Mouse (Mus musculus) T-helper 1 cell (primary cell): ENCODE results near the gene Lcorl.
"Not testable (repeated sequence)": the region's sequence is repeated elsewhere in the genome, so short reads cannot be mapped to it uniquely, and the experiment has no call there.

Experiments used
- in situ Hi-C: fragments of 300-600 bp; cut with MboI, MseI; formaldehyde crosslinking; loops from one replicate; pipeline ENCODE4 v1.15.1; 2025; ENCODE audit warnings: high pct_unique_total_duplicates

The Lcorl gene

GRCm38 (mm10) chr5:45709653-45710052 lies 147.8 kb downstream of the Lcorl start:
- in situ Hi-C loops = no loop called here

GRCm38 (mm10) chr5:45706811-45707210 lies 150.6 kb downstream of the Lcorl start:
- in situ Hi-C loops = no loop called here

- in situ Hi-C loops = no loop called here
Measured at GRCm38 (mm10) chr5:45691678-45692077, 165.7 kb downstream of the Lcorl start.

- in situ Hi-C loops = no loop called here
Measured at GRCm38 (mm10) chr5:45690802-45691201, 166.6 kb downstream of the Lcorl start.

GRCm38 (mm10) chr5:45689152-45689551 lies 168.3 kb downstream of the Lcorl start:
- in situ Hi-C loops = no loop called here

GRCm38 (mm10) chr5:45686223-45686622 lies 171.2 kb downstream of the Lcorl start:
- in situ Hi-C loops = no loop called here

GRCm38 (mm10) chr5:45685243-45685642 lies 172.2 kb downstream of the Lcorl start:
- in situ Hi-C loops = no loop called here

- in situ Hi-C loops = no loop called here
Measured at GRCm38 (mm10) chr5:45683388-45683787, 174.0 kb downstream of the Lcorl start.

- in situ Hi-C loops = no loop called here
Measured at GRCm38 (mm10) chr5:45679955-45680354, 177.5 kb downstream of the Lcorl start.

- in situ Hi-C loops = no loop called here
Measured at GRCm38 (mm10) chr5:45677639-45678038, 179.8 kb downstream of the Lcorl start.

GRCm38 (mm10) chr5:45675032-45675431 lies 182.4 kb downstream of the Lcorl start:
- in situ Hi-C loops = no loop called here

- in situ Hi-C loops = no loop called here
Measured at GRCm38 (mm10) chr5:45670894-45671494, 186.4 kb downstream of the Lcorl start.

- in situ Hi-C loops = no loop called here
Measured at GRCm38 (mm10) chr5:45670280-45670670, 187.1 kb downstream of the Lcorl start.

GRCm38 (mm10) chr5:45669598-45670279 lies 187.7 kb downstream of the Lcorl start, which contains the start of gene Ncapg:
Ncapg (plus strand) TSS chr5:45669919.
- in situ Hi-C loops = loop anchor here (5.0 kb wide), 2 partner anchors 132 to 197 kb away; no protein-coding TSS in a partner anchor

GRCm38 (mm10) chr5:45669234-45669597 lies 188.2 kb downstream of the Lcorl start:
- in situ Hi-C loops = loop anchor here (5.0 kb wide), 2 partner anchors 132 to 197 kb away; no protein-coding TSS in a partner anchor

GRCm38 (mm10) chr5:45668831-45669230 lies 188.6 kb downstream of the Lcorl start:
- in situ Hi-C loops = loop anchor here (5.0 kb wide), 2 partner anchors 132 to 197 kb away; no protein-coding TSS in a partner anchor

GRCm38 (mm10) chr5:45668324-45668723 lies 189.1 kb downstream of the Lcorl start:
- in situ Hi-C loops = loop anchor here (5.0 kb wide), 2 partner anchors 131 to 196 kb away; no protein-coding TSS in a partner anchor

GRCm38 (mm10) chr5:45658406-45658805 lies 199.0 kb downstream of the Lcorl start:
- in situ Hi-C loops = not testable (repeated sequence)

- in situ Hi-C loops = no loop called here
Measured at GRCm38 (mm10) chr5:45651026-45651703, 206.2 kb downstream of the Lcorl start.
